Mouse (Mus musculus): ENCODE measurements around the gene Grin2a.

GRCm38 (mm10) chr16:9768981-9769380, 226.4 kb downstream of the Grin2a start:
- TF ChIP-seq POLR2A (IDR thresholded peaks at IDR 0.05; ENCODE audit: extremely low read depth, insufficient read depth, low read length) (no peak), CTCF (IDR thresholded peaks at IDR 0.05; ENCODE audit: low read depth, low read length) (no peak)

Data from liver, adult 2 months (tissue).